Mouse (Mus musculus) embryonic facial prominence, embryonic 13.5 days (tissue): ENCODE measurements around the gene Samt4. TPM values are rescaled to one million over a fixed set of nuclear protein-coding genes. Genes with fewer than 3 reads are reported as not detected.
"Not testable (repeated sequence)": the region's sequence is repeated elsewhere in the genome, so short reads cannot be mapped to it uniquely, and the experiment has no call there.

ENCODE experiments used
- ATAC-seq: fragments of 200-750 bp; cut with Nextera tagmentation; 2 replicates; pipeline ENCODE4 v1.8.0; 2017; ENCODE audit warnings: low read depth; ENCODE audit not compliant: insufficient number of reproducible peaks, insufficient read depth, low FRiP score, low TSS enrichment
- H3K27ac ChIP-seq: fragments of 300-500 bp; sonication (generic); 2 replicates; pipeline ENCODE4 v1.5.1; 2015; ENCODE audit warnings: moderate library complexity, mild to moderate bottlenecking, inconsistent platforms
- H3K27me3 ChIP-seq: fragments of 300-500 bp; sonication (generic); 2 replicates; pipeline ENCODE4 v1.6.1; 2015; ENCODE audit warnings: mild to moderate bottlenecking, inconsistent platforms
- H3K36me3 ChIP-seq: fragments of 300-500 bp; sonication (generic); 2 replicates; pipeline ENCODE4 v1.6.1; 2015; ENCODE audit warnings: mild to moderate bottlenecking, inconsistent platforms
- H3K4me1 ChIP-seq: fragments of 300-500 bp; sonication (generic); 2 replicates; pipeline ENCODE4 v1.6.1; 2015; ENCODE audit warnings: inconsistent platforms
- H3K4me2 ChIP-seq: fragments of 300-500 bp; sonication (generic); 2 replicates; pipeline ENCODE4 v1.6.1; 2015; ENCODE audit warnings: moderate library complexity, mild to moderate bottlenecking, inconsistent platforms
- H3K4me3 ChIP-seq: fragments of 300-500 bp; sonication (generic); 2 replicates; pipeline ENCODE4 v1.5.1; 2015; ENCODE audit warnings: mild to moderate bottlenecking, inconsistent platforms
- H3K9ac ChIP-seq: fragments of 300-500 bp; sonication (generic); 2 replicates; pipeline ENCODE4 v1.6.1; 2015; ENCODE audit warnings: mild to moderate bottlenecking, inconsistent platforms
- H3K9me3 ChIP-seq: fragments of 300-500 bp; sonication (generic); 2 replicates; pipeline ENCODE4 v1.6.1; 2016; ENCODE audit warnings: inconsistent platforms
- WGBS: fragments of 180-500 bp; shearing (Covaris S2); methylation state at CpG from one replicate; pipeline ENCODE4 v1.1.7; 2015; ENCODE audit warnings: mixed read lengths; 5-methylcytosine and 5-hydroxymethylcytosine counted together
- polyA plus RNA-seq: library from polyadenylated mRNA; unstranded; fragments of >200 nt; fragmentation: Nextera tagmentation; extraction: Ambion mirVana; gene quantifications from 2 replicates; pipeline ENCODE4 v1.2.1, GENCODE M21; 2015

Samt4 gene
- not detected in 2 replicates for polyA plus RNA-seq

- H3K4me2 ChIP-seq: no peak within 1 kb of the TSS
- H3K9ac ChIP-seq: no peak within 1 kb of the TSS
- no peaks in the 10 kb centered on the region for H3K4me1 ChIP-seq
- no peaks in the 10 kb centered on the region for H3K9me3 ChIP-seq
- H3K27me3 ChIP-seq: no peaks in the 10 kb centered on the region
- H3K4me3 ChIP-seq: no peak within 1 kb of the TSS
- no peak for ATAC-seq
- no peak within 1 kb of the TSS for H3K27ac ChIP-seq
- H3K36me3 ChIP-seq: no peaks in the 10 kb centered on the region
Measured at GRCm38 (mm10) chrX:154481702-154482101, at the start of gene Samt4. Gene Samt4, plus strand, starts transcription at chrX:154482002.

GRCm38 (mm10) chrX:154443696-154444095 lies 38.1 kb upstream of the Samt4 start:
- not testable (repeated sequence) for H3K4me3 ChIP-seq, H3K27ac ChIP-seq, ATAC-seq, H3K9me3 ChIP-seq, H3K4me2 ChIP-seq, H3K9ac ChIP-seq, H3K4me1 ChIP-seq, H3K27me3 ChIP-seq, H3K36me3 ChIP-seq

GRCm38 (mm10) chrX:154468386-154468785 lies 13.4 kb upstream of the Samt4 start:
- WGBS: 60% methylated on average over 3 of the region's 3 CpGs
- not testable (repeated sequence) for H3K4me2 ChIP-seq

More at GRCm38 (mm10) chrX:154468386-154468785, 13.4 kb upstream of the Samt4 start:
- H3K9me3 ChIP-seq, H3K27ac ChIP-seq, H3K36me3 ChIP-seq, ATAC-seq, H3K27me3 ChIP-seq, H3K4me3 ChIP-seq, H3K9ac ChIP-seq, H3K4me1 ChIP-seq: not testable (repeated sequence)

Other genes with a start within 250 kb of the Samt4 start
- not detected in 2 replicates for gene 4930524N10Rik, start 138.6 kb upstream of the Samt4 start, polyA plus RNA-seq
- gene Samt2, start 97.4 kb downstream of the Samt4 start, polyA plus RNA-seq: not detected in 2 replicates